Mouse (Mus musculus) urinary bladder, postnatal 14 days (tissue): ENCODE measurements at regions not wholly inside any gene's neighbourhood (a gene's known extent, or its start where the extent isn't known, plus 50 kb on each side); places are given as distances from the start of the nearest gene placed in this dataset.

ENCODE experiments used
- DNase-seq: peaks from one replicate; pipeline ENCODE4 v3.0.0; 2021; ENCODE audit warnings: low spot score

GRCm38 (mm10) chr1:60665329-60665728 is 51.3 kb upstream of the Cd28 start:
- DNase-seq: no peak

- DNase-seq: no peak
Measured at GRCm38 (mm10) chr1:60662301-60662986, 54.2 kb upstream of the Cd28 start.

GRCm38 (mm10) chr1:60661857-60662256 is 54.7 kb upstream of the Cd28 start:
- DNase-seq: no peak

GRCm38 (mm10) chr1:60659604-60660003 is 57.0 kb upstream of the Cd28 start:
- DNase-seq: no peak

- no peak for DNase-seq
Measured at GRCm38 (mm10) chr1:60659041-60659440, 57.6 kb upstream of the Cd28 start.

GRCm38 (mm10) chr1:60658383-60658782 is 58.2 kb upstream of the Cd28 start:
- no peak for DNase-seq

GRCm38 (mm10) chr1:60657511-60657910 is 59.1 kb upstream of the Cd28 start:
- no peak for DNase-seq

- no peak for DNase-seq
Measured at GRCm38 (mm10) chr1:60656976-60657375, 59.6 kb upstream of the Cd28 start.

GRCm38 (mm10) chr1:60655691-60656595 is 60.7 kb upstream of the Cd28 start:
- DNase-seq: no peak

GRCm38 (mm10) chr1:60655206-60655605 is 61.4 kb upstream of the Cd28 start:
- DNase-seq: no peak

GRCm38 (mm10) chr1:60652570-60653011 is 64.0 kb upstream of the Cd28 start:
- DNase-seq: no peak

GRCm38 (mm10) chr1:60650158-60650557 is 66.4 kb upstream of the Cd28 start:
- DNase-seq: no peak

GRCm38 (mm10) chr1:60649303-60649850 is 67.2 kb upstream of the Cd28 start:
- DNase-seq: no peak

- DNase-seq: no peak
Measured at GRCm38 (mm10) chr1:60646828-60647227, 69.8 kb upstream of the Cd28 start.

GRCm38 (mm10) chr1:60646174-60646573 is 70.4 kb upstream of the Cd28 start:
- no peak for DNase-seq

- DNase-seq: no peak
Measured at GRCm38 (mm10) chr1:60645176-60645575, 71.4 kb upstream of the Cd28 start.

- DNase-seq: no peak
Measured at GRCm38 (mm10) chr1:60642761-60643160, 73.8 kb upstream of the Cd28 start.

GRCm38 (mm10) chr1:60642175-60642574 is 74.4 kb upstream of the Cd28 start:
- DNase-seq: no peak

GRCm38 (mm10) chr1:60641324-60641764 is 74.4 kb upstream of the Raph1 start:
- DNase-seq: no peak

- DNase-seq: no peak
Measured at GRCm38 (mm10) chr1:60639536-60639935, 72.6 kb upstream of the Raph1 start.

- DNase-seq: no peak
Measured at GRCm38 (mm10) chr1:60639059-60639458, 72.2 kb upstream of the Raph1 start.

GRCm38 (mm10) chr1:60636802-60637452 is 70.0 kb upstream of the Raph1 start:
- DNase-seq: no peak
